In genomic region chr12:38301497-38301896, GRCm38 (mm10) we compare ENCODE assay signal across 11 mouse cellular contexts.
DNase-seq lines count a peak whose midpoint lies in the region; ATAC-seq and TF ChIP-seq lines count a peak whose summit lies in the region.
"Had no signal": no experiment of that assay in that cellular context is flagged by ENCODE, and none has a peak within 500 bp of the region (broad histone marks: within the 10 kb centered on the region; RNA-seq: fewer than 3 reads in every experiment).

No protein-coding gene starts in this region.

- DNase-seq in hindbrain, postnatal 0 days (ENCODE audit: low spot score), result peak; percentile 82
- no peak for DNase-seq in hindbrain, embryonic 10.5 days (ENCODE audit: low spot score)
- DNase-seq in cerebellum, postnatal 10 days, result peak; percentile 96 to 98
- peak; percentile 31 to 53 for DNase-seq in layer of hippocampus, postnatal 10 days (ENCODE audit: low spot score in 2 of 2)
- DNase-seq in right cerebral cortex, postnatal 25 days, result peak; percentile 52
- no peak for DNase-seq in kidney, adult 11 months
- DNase-seq: spleen, adult 18-20 months; thymus, postnatal 4 days had no signal

- no peak overlapping the region for H3K27ac ChIP-seq in hindbrain, postnatal 0 days
- no peak overlapping the region for H3K27ac ChIP-seq in hindbrain, embryonic 10.5 days
- no peak overlapping the region for H3K27ac ChIP-seq in heart, embryonic 12.5 days (ENCODE audit: poor library complexity, severe bottlenecking)
- H3K27ac ChIP-seq: limb, embryonic 15.5 days had no signal

- H3K9me3 ChIP-seq in hindbrain, postnatal 0 days (ENCODE audit: low read length), result no peaks in the 10 kb centered on the region
- no peaks in the 10 kb centered on the region for H3K9me3 ChIP-seq in hindbrain, embryonic 10.5 days
- no peaks in the 10 kb centered on the region for H3K9me3 ChIP-seq in heart, embryonic 12.5 days (replicated peaks)
- H3K9me3 ChIP-seq: limb, embryonic 15.5 days had no signal

- peak; percentile 53 for ATAC-seq in hindbrain, postnatal 0 days
- ATAC-seq in granulocyte monocyte progenitor cell, adult 5-6 weeks (replicated peaks; ENCODE audit: poor library complexity, severe bottlenecking), result no peak
- ATAC-seq in heart, embryonic 12.5 days (ENCODE audit: insufficient number of reproducible peaks, low FRiP score), result no peak

- H3K36me3 ChIP-seq in hindbrain, postnatal 0 days (ENCODE audit: insufficient read depth, low read length), result no peaks in the 10 kb centered on the region
- H3K36me3 ChIP-seq in hindbrain, embryonic 10.5 days, result no peaks in the 10 kb centered on the region
- no peaks in the 10 kb centered on the region for H3K36me3 ChIP-seq in heart, embryonic 12.5 days
- H3K36me3 ChIP-seq: limb, embryonic 15.5 days had no signal

- no peak overlapping the region for H3K9ac ChIP-seq in hindbrain, postnatal 0 days (replicated peaks; ENCODE audit: low read length)
- no peak overlapping the region for H3K9ac ChIP-seq in heart, embryonic 12.5 days
- H3K9ac ChIP-seq: limb, embryonic 15.5 days had no signal

- H3K4me1 ChIP-seq in hindbrain, postnatal 0 days (ENCODE audit: insufficient read depth, low read length), result no peaks in the 10 kb centered on the region
- peaks cover 8% of the 10 kb centered on the region for H3K4me1 ChIP-seq in hindbrain, embryonic 10.5 days (replicated peaks)
- H3K4me1 ChIP-seq in heart, embryonic 12.5 days (replicated peaks), result no peaks in the 10 kb centered on the region
- H3K4me1 ChIP-seq: limb, embryonic 15.5 days had no signal

- TF ChIP-seq CTCF in hindbrain, postnatal 0 days (IDR thresholded peaks at IDR 0.05; ENCODE audit: low read depth), result no peak

- 70% methylated on average over 1 of the region's 1 CpGs for WGBS in hindbrain, postnatal 0 days
- 98% methylated on average over 1 of the region's 1 CpGs for WGBS in hindbrain, embryonic 10.5 days
- 84% methylated on average over 1 of the region's 1 CpGs for WGBS in heart, embryonic 12.5 days

- no peaks in the 10 kb centered on the region for H3K27me3 ChIP-seq in hindbrain, postnatal 0 days (ENCODE audit: insufficient read depth, low read length)
- no peaks in the 10 kb centered on the region for H3K27me3 ChIP-seq in hindbrain, embryonic 10.5 days (ENCODE audit: insufficient read depth, poor library complexity, severe bottlenecking)
- no peaks in the 10 kb centered on the region for H3K27me3 ChIP-seq in heart, embryonic 12.5 days (replicated peaks)
- H3K27me3 ChIP-seq: limb, embryonic 15.5 days had no signal

- H3K4me3 ChIP-seq in hindbrain, postnatal 0 days (ENCODE audit: low read length), result no peak overlapping the region
- H3K4me3 ChIP-seq in hindbrain, embryonic 10.5 days, result no peak overlapping the region
- no peak overlapping the region for H3K4me3 ChIP-seq in heart, embryonic 12.5 days
- H3K4me3 ChIP-seq: limb, embryonic 15.5 days had no signal

- no peak overlapping the region for H3K4me2 ChIP-seq in hindbrain, postnatal 0 days (ENCODE audit: low read depth, low read length)
- no peak overlapping the region for H3K4me2 ChIP-seq in heart, embryonic 12.5 days
- H3K4me2 ChIP-seq: limb, embryonic 15.5 days had no signal

Comparison
In these comparisons a context has a peak if more than half of its experiments do, and no peak if none do; other contexts are left out.
1. DNase-seq: peak in hindbrain, postnatal 0 days (single experiment), cerebellum, postnatal 10 days (2 of 2), layer of hippocampus, postnatal 10 days (2 of 2) and right cerebral cortex, postnatal 25 days (single experiment); none in hindbrain, embryonic 10.5 days (single experiment) and kidney, adult 11 months (single experiment).